Mouse (Mus musculus) lung, adult 2 months (tissue): Measurements from ENCODE around the gene Tgm1. TPM values are rescaled to one million over a fixed set of nuclear protein-coding genes. Genes with fewer than 3 reads are reported as not detected.

ENCODE experiments used
- DNase-seq: peaks from one replicate; pipeline ENCODE4 v3.0.0; 2022
- H3K4me1 ChIP-seq: fragments of 200-500 bp; 2 replicates; pipeline ENCODE4 v1.6.1; 2011; ENCODE audit warnings: low read length; ENCODE audit not compliant: control insufficient read depth, insufficient read depth
- H3K4me3 ChIP-seq: fragments of 200-500 bp; replicated peaks from 2 replicates; pipeline ENCODE3; 2011; ENCODE audit warnings: low read depth, mild to moderate bottlenecking, control low read depth, low read length; ENCODE audit errors: extremely low read depth
- CTCF ChIP-seq: fragments of 200-500 bp; IDR thresholded peaks from 2 replicates; pipeline ENCODE4 v1.5.1; 2011; ENCODE audit warnings: mild to moderate bottlenecking, low read length, control low read depth; ENCODE audit not compliant: insufficient read depth
- POLR2A ChIP-seq: fragments of 200-500 bp; IDR thresholded peaks from 2 replicates; pipeline ENCODE4 v1.6.1; 2011; ENCODE audit warnings: low read depth, mild to moderate bottlenecking, control low read depth, low read length, borderline replicate concordance; ENCODE audit errors: extremely low read depth
- WGBS: fragments of 180-500 bp; shearing (Covaris S2); methylation state at CpG from one replicate; pipeline ENCODE4 v1.1.7; 2018; 5-methylcytosine and 5-hydroxymethylcytosine counted together
- polyA plus RNA-seq: library from polyadenylated mRNA; depleted of rRNA; stranded (reverse); fragments of >200 nt; gene quantifications from 2 replicates; pipeline ENCODE4 v1.2.3, GENCODE M21; 2012; rRNA removed

The Tgm1 gene
- polyA plus RNA-seq, 1 experiment: 30.7 TPM

DNA sequence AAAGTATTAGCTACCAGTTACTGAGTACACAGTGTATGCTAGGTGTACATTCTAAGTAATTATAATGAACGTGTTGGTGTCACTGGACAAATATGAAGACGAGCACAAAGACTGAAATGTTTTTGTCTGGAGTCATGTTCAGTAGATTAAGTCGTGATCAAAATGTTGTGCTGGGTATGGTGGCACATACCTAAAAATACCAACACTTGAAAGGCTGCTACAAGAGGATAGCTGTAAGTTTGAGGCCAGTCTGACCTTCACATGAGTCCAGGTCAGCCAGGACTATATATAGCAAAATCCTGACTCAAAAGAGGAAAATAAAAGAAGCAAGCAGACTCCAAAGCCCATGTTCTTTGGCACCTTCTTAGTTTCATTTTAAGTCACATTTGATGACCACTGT lies 56.8 kb downstream of the Tgm1 start:
- H3K4me1 ChIP-seq: no peaks in the 10 kb centered on the region
- WGBS: 77% methylated on average over 3 of the region's 3 CpGs
- TF ChIP-seq POLR2A (no peak), CTCF (no peak)
- no peak for DNase-seq
- no peak overlapping the region for H3K4me3 ChIP-seq

DNA sequence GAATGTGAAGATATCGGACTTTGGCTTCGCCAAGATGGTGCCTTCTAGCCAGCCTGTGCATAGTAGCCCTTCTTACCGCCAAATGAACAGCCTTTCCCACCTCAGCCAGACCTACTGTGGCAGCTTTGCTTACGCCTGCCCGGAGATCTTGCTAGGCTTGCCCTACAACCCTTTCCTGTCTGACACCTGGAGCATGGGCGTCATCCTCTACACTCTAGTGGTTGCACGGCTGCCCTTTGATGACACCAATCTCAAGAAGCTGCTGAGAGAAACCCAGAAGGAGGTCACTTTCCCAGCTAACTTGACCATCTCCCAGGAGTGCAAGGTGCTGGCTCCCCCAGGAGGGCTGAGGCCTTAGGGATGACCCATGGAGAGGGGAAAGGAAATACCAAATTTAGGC lies 62.2 kb downstream of the Tgm1 start:
- no peak for DNase-seq
- Histone ChIP-seq H3K4me3 (no peak overlapping the region), H3K4me1 (peaks cover 2% of the 10 kb centered on the region; the same call in 1 of the 2 replicates)
- 84% methylated on average over 7 of the region's 7 CpGs for WGBS
- no peak for TF ChIP-seq POLR2A
- TF ChIP-seq CTCF: no peak

Other genes with a start within 250 kb of the Tgm1 start
- 25.0 and 28.1 TPM in 2 replicates for gene Dhrs4, start 235.2 kb downstream of the Tgm1 start, polyA plus RNA-seq
- 1.8 and 3.0 TPM in 2 replicates for gene Carmil3, start 223.3 kb downstream of the Tgm1 start, polyA plus RNA-seq
- 0.05 and 0.07 TPM in 2 replicates for gene Cpne6, start 203.5 kb downstream of the Tgm1 start, polyA plus RNA-seq
- gene Nrl, start 188.9 kb downstream of the Tgm1 start, polyA plus RNA-seq: not detected in 2 replicates
- 31.6 and 34.1 TPM in 2 replicates for gene Pck2, start 173.7 kb downstream of the Tgm1 start, polyA plus RNA-seq
- gene Dcaf11, start 153.9 kb downstream of the Tgm1 start, polyA plus RNA-seq: 96.0 and 124 TPM in 2 replicates
- 0.60 and 1.8 TPM in 2 replicates for gene A730061H03Rik, start 153.5 kb downstream of the Tgm1 start, polyA plus RNA-seq
- 5.1 and 17.5 TPM in 2 replicates for gene Fitm1, start 138.3 kb downstream of the Tgm1 start, polyA plus RNA-seq
- 82.8 and 98.6 TPM in 2 replicates for gene Psme1, start 135.8 kb downstream of the Tgm1 start, polyA plus RNA-seq
- gene Emc9, start 128.6 kb downstream of the Tgm1 start, polyA plus RNA-seq: 20.7 and 20.8 TPM in 2 replicates
- 45.0 and 60.5 TPM in 2 replicates for gene Psme2, start 122.8 kb downstream of the Tgm1 start, polyA plus RNA-seq
- gene Rnf31, start 122.2 kb downstream of the Tgm1 start, polyA plus RNA-seq: 37.7 and 42.8 TPM in 2 replicates
- 77.3 and 82.6 TPM in 2 replicates for gene Irf9, start 110.4 kb downstream of the Tgm1 start, polyA plus RNA-seq
- 6.0 and 9.7 TPM in 2 replicates for gene Rec8, start 95.9 kb downstream of the Tgm1 start, polyA plus RNA-seq
- 52.7 and 83.9 TPM in 2 replicates for gene Ipo4, start 78.0 kb downstream of the Tgm1 start, polyA plus RNA-seq
- 6.0 and 9.5 TPM in 2 replicates for gene Gm49378, start 76.0 kb downstream of the Tgm1 start, polyA plus RNA-seq
- gene Tm9sf1, start 70.1 kb downstream of the Tgm1 start, polyA plus RNA-seq: 81.4 and 91.7 TPM in 2 replicates
- gene Tssk4, start 63.7 kb downstream of the Tgm1 start, polyA plus RNA-seq: 0.70 and 1.0 TPM in 2 replicates
- gene Mdp1, start 53.4 kb downstream of the Tgm1 start, polyA plus RNA-seq: 15.1 and 20.4 TPM in 2 replicates
- gene Gmpr2, start 42.0 kb downstream of the Tgm1 start, polyA plus RNA-seq: 11.8 and 18.7 TPM in 2 replicates
- gene Nedd8, start 41.8 kb downstream of the Tgm1 start, polyA plus RNA-seq: 170 and 270 TPM in 2 replicates
- gene Tinf2, start 32.1 kb downstream of the Tgm1 start, polyA plus RNA-seq: 11.9 and 14.8 TPM in 2 replicates
- 42.0 and 57.3 TPM in 2 replicates for gene Rabggta, start 8.3 kb upstream of the Tgm1 start, polyA plus RNA-seq
- gene Dhrs1, start 31.8 kb upstream of the Tgm1 start, polyA plus RNA-seq: 69.2 and 89.0 TPM in 2 replicates
- gene Nop9, start 31.8 kb upstream of the Tgm1 start, polyA plus RNA-seq: 12.7 and 16.8 TPM in 2 replicates
- gene Cideb, start 44.5 kb upstream of the Tgm1 start, polyA plus RNA-seq: 3.8 and 4.0 TPM in 2 replicates
- gene Ltb4r2, start 47.5 kb upstream of the Tgm1 start, polyA plus RNA-seq: 1.1 and 2.6 TPM in 2 replicates
- gene Ltb4r1, start 52.0 kb upstream of the Tgm1 start, polyA plus RNA-seq: 6.5 and 7.1 TPM in 2 replicates
- 157 and 169 TPM in 2 replicates for gene Adcy4, start 70.2 kb upstream of the Tgm1 start, polyA plus RNA-seq
- 7.5 and 10.0 TPM in 2 replicates for gene Ripk3, start 74.9 kb upstream of the Tgm1 start, polyA plus RNA-seq
- gene Nfatc4, start 109.2 kb upstream of the Tgm1 start, polyA plus RNA-seq: 26.4 and 27.3 TPM in 2 replicates
- gene Nynrin, start 140.1 kb upstream of the Tgm1 start, polyA plus RNA-seq: 9.4 and 12.4 TPM in 2 replicates
- 0.15 and 0.34 TPM in 2 replicates for gene Cbln3, start 170.5 kb upstream of the Tgm1 start, polyA plus RNA-seq
- 20.3 and 24.2 TPM in 2 replicates for gene Khnyn, start 171.0 kb upstream of the Tgm1 start, polyA plus RNA-seq
- gene Sdr39u1, start 186.4 kb upstream of the Tgm1 start, polyA plus RNA-seq: 37.6 and 51.9 TPM in 2 replicates
- gene Cma1, start 230.7 kb upstream of the Tgm1 start, polyA plus RNA-seq: 1.8 and 1.9 TPM in 2 replicates
- gene Cma2, start 237.1 kb upstream of the Tgm1 start, polyA plus RNA-seq: not detected in 2 replicates